Mouse (Mus musculus) retina, postnatal 7 days (tissue): Measurements from ENCODE around the gene Atxn1.

Source experiments
- DNase-seq: peaks from one replicate; pipeline ENCODE4 v3.0.0-alpha.2; 2012; ENCODE audit warnings: low read depth, low spot score

Gene Atxn1

DNA sequence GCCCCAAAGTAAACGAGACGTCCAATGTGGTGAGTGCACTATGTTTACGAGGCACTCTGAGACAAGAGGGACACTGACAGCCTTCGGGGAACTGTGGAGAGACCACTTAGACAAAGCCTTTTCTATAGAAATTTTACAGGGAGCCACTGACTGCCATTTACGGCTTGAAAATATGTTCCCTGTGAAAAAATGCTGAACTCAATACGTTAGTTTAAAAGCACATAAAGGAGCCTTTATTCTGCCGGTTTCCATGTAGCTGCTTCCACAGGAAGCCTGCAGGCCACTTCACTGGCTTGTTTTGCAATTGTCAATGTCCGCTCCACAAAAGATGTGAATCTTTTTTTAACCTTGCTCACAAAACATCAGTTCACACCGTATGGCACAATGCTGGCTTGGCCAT lies 186.6 kb downstream of the Atxn1 start:
- DNase-seq = no peak

DNA sequence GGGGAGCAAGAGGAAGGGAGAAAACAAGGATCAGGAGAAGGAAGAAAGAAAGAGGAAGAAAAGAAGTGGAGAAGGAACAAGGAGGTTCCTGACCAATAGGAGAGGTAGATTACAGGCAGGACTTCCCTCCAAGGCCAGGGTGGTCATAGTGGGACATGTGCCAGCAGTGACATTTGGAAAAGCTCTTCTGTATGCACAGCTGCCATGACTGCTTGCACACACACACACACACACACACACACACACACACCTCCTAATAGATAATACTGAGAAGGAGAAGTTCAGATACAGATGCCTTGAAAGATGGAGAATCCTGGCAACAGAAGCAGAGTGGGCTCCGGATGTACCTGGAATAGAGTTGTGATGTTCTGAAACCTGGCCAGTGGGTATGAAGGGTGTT lies 189.3 kb downstream of the Atxn1 start:
- DNase-seq = no peak

GRCm38 (mm10) chr13:45773381-45774168 lies 191.2 kb downstream of the Atxn1 start:
- no peak for DNase-seq

DNA sequence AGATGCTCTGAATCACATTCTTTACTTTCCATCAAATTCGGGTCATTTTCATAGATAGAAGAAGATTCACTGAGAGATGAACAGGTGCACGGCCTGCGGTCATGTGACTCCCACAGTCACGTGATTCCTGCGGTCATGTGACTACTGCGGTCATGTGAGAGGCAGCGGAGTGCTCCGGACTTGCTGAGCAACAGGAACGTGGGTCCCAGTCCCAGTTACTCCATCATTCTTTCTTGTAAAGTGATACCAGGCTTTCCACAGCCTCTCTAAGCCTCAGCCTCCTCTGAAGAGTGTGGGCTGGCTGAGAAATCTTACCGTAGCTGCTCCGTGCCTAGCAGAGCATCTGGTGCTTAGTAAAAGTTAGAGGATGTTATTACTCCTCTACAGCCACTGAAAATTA lies 195.1 kb downstream of the Atxn1 start:
- no peak for DNase-seq

DNA sequence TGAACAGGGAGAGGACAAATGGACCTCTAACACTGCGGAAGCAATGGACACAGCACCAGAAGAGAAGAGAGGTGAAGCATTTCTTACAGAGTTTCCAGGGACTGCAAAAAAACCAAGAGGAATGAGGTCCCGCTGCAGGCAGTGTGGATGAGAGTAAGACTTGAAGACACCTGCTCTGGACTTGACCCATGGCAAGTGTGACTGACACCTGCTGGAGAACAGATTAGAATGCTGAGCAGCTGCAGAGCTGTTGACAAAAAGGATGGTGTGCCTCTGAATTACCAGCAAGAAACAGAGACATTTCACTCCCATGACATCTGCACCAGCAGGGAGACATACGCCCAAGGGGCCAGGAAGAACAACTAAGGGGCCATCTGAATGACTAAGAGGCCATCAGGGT lies 196.6 kb downstream of the Atxn1 start:
- DNase-seq = no peak

- no peak for DNase-seq
These were observed 200.5 kb downstream of the Atxn1 start for GRCm38 (mm10) chr13:45764354-45764753.

DNA sequence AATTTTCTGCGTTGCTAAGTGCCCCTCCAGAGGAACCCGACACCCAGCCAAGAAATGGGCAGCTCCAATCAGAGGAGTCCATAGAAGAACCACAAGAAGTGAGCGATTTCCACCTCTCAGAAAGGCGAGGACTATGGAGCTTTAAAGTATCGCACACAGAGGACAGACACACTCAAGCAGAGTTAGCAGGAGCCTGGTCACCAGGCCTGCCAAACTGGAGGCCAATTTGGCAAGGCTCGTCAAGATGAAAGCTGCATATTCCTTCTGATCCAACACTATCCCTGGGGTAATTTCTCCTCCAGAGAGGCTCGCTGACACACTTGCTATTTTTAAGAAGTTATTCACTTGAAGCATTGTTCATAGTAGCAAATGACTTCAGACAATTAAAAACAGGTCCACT lies 202.5 kb downstream of the Atxn1 start:
- DNase-seq = no peak

- DNase-seq = no peak
These were observed 210.3 kb downstream of the Atxn1 start for GRCm38 (mm10) chr13:45754483-45754882.

GRCm38 (mm10) chr13:45752498-45752897 lies 212.3 kb downstream of the Atxn1 start:
- no peak for DNase-seq

DNA sequence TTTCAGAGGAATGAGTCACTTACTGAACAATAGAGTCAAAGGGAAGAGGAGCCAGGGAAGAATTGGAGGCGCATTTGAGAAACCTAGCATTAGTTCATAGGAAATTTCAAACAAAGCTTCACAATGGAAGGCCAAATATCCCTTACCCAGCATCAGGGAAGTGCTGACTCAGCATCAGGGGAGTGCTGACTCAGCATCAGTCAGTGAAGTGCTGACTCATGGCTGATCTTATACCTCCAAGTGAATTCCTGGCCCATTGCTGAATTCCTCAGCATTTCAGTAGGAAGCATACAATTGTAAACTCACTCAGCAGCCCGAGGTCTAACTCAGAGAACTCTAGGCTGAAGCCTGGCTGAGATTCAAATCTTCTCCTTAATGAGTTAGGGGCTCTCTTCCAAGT lies 213.6 kb downstream of the Atxn1 start:
- DNase-seq = no peak

GRCm38 (mm10) chr13:45750627-45751026 lies 214.2 kb downstream of the Atxn1 start:
- no peak for DNase-seq

DNA sequence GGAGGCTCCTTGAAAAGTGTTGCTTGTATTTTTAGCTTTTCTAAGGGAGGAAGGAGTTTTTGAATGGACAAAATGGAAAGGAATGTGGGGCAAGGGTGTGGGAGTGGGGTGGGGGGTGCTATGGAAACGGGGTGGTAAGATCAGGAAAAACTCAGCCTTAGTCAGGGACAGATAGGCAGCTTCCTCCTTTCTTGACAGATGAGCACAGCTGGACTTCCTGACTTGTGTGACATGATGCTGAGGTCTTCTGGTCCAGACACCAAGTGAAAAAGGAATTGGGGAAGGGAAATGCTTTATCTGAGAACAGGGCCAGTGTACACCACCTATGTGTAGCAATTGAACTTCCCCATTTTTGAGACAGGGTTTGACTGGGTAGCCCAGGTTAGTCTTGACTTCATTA lies 214.9 kb downstream of the Atxn1 start:
- DNase-seq = no peak

- DNase-seq = no peak
These were observed 215.6 kb downstream of the Atxn1 start for GRCm38 (mm10) chr13:45749222-45749621.

- DNase-seq = no peak
These were observed 216.1 kb downstream of the Atxn1 start for GRCm38 (mm10) chr13:45748691-45749090.

DNA sequence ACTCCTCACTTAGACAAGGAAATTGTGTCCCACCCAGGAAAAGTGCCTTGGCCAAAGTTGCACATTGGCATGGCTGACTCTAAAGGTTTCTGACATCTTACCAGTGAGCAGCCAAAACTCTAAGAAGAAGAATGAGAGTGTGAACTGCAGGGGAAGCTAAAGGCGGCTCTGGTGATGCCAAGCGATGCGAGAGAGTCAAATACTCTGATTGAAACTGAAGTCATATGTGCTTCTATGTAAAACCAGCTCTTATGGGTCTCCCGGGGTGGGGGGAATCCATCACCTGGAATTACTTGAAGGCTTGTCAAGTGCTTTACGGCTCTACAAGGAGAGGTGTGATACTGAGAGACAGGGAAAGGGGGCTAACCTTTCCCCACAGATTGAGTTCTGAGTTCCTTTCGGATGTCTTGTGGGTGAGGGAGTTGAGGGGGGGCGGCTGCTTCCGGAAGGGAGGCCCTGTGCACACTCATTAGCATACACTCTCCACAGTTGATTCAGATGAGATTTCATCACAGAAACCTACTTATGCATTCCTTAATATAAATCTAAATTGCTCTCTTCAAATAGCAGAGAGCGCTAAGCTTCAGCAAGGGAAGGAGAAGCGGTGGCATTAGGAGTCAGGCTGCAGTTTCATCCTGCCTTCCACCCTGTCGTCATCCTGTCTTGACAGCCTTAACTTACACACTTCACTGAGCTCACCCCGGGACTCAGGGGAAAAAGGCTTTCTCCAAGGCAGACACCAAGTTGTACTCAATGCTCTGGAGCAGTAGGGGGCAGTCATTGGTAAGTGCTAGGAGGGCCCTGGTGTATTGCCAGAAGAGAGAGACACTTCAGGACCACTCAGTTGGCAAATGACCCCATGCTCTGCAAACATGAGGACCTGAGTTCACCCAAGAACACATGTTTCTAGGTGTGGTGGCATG lies 218.7 kb downstream of the Atxn1 start:
- DNase-seq = no peak

DNA sequence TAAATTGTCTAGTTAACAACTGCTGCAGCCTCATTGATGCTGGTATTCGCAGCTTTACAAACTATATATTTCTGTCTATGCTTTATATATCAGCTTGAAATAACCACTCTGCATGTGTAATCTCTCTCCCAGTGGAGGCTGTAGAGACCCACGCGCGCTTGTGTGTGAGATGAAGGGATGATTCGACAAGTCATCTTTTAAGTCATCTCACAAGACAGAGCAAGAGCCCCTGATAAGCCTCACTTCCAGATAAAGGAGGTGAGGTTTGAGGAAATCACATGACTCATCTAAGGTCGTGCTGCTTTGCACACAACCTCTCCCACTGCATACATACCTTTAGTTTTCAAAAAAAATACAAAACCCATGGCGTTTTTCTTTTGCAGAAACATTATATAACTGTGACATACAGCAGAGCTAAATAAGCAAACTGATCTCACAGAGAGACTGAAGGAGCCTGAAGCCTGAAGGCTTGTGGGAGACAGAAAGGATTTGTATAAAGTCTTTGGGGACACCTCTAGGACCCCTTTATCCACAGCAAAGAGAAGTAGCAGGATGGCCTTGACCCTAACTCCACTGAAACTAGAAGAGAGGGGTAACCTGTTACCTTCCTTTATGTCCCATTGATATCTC lies 219.9 kb downstream of the Atxn1 start:
- no peak for DNase-seq

- no peak for DNase-seq
These were observed 221.0 kb downstream of the Atxn1 start for GRCm38 (mm10) chr13:45743848-45744247.

DNA sequence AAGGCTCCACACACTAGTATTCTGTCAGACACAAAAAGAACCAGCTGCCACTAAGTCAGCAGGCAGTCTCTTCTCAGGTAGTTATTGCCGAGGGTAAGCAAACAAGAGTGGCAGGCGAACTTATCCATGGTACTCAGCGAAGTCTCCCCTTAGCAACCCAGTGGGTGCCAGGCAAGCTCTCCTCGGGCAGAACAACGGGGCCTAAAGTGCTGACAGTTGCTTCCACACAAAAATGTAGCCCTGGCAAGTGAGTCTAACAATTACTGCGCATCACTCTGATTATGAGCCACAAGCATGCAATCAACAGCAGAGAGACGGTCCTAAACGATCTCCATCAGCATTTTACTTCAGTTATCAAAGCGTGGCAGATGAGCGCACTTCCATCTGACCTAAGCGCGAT lies 224.4 kb downstream of the Atxn1 start:
- DNase-seq = no peak

- no peak for DNase-seq
These were observed 228.6 kb downstream of the Atxn1 start for GRCm38 (mm10) chr13:45736241-45736640.

- no peak for DNase-seq
These were observed 229.0 kb downstream of the Atxn1 start for GRCm38 (mm10) chr13:45735802-45736201.

DNA sequence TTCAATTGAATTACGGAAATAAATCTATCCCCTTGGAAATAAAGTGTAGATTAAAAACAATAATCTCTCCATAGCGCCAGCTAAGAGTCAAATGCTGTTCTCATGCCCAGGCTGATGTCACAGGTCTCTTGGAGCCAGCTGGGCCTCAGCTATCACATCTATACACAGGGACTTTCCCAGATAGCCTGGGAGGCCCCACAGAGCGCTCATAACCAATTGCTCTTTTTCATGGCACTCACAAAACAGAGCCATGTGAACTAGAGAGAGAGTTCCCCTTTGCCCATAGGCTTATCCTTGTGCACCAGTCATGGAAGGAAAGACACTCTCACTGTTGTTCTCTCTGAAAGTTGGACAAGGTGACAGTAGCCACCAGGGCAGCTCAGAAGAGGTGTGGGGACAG lies 230.3 kb downstream of the Atxn1 start:
- DNase-seq = no peak

- DNase-seq = no peak
These were observed 232.2 kb downstream of the Atxn1 start for GRCm38 (mm10) chr13:45732590-45732989.
